Comparison of ENCODE assay signal across 8 mouse cellular contexts in the genomic region with DNA sequence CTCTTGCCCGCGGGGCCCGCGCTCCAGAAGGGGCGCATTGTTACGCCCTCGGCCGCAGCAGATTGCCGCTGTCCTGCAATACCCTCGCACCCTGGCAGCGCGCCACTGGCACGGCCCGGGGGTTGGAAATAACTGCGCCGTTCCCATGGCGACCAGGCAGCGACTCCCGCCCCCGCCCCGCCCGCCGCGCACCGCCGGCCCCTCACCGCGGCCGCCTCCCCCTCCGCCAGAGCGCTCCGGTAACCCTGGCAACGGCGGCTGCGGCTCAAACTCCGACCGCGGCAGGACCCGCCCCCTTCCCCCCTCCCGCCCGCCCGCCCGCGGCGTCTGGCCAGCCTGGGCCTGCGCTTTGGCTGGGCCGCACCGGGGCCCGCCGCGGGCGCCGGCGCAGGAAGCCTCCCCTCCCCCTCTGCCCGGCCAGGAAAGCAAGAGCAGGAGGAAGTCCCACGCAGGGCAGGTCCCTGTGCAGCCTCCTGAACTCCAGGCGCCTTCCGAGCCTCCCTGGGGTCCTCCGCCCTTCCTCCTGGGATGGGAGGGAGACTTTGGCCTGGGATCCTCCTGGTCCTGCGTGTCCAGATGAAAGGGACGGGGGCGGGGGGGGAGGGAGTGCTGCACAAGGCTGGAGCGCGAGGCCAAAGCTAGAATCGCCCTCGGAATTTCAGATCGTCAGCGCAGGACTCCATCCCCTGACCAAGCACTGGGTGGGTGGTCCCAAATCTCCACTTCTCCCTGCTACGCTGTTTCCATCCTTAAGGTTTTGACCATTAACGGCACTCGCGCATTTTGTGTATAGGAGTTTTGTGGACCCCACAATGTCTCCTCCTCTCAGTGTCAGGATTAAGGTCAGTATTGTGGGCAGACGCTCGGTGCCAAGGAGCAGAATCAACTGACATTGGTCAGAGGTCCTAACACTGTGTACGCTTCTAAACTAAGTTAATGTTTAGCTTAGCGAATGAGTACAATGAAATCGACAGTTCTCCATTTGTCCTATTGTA. TPM values are rescaled to one million over a fixed set of nuclear protein-coding genes. Genes with fewer than 3 reads are reported as not detected.
DNase-seq lines count a peak whose midpoint lies in the region; ATAC-seq and TF ChIP-seq lines count a peak whose summit lies in the region.

No protein-coding gene starts in this region.

- peak overlapping the region; percentile 70 for H3K9ac ChIP-seq in forebrain, embryonic 12.5 days
- peak overlapping the region; percentile 74 for H3K9ac ChIP-seq in heart, postnatal 0 days (replicated peaks; ENCODE audit: low read depth, low read length)
- peak overlapping the region; percentile 69 for H3K9ac ChIP-seq in neural tube, embryonic 14.5 days (replicated peaks; ENCODE audit: low read depth, low read length)

- H3K27me3 ChIP-seq in forebrain, embryonic 12.5 days = no peaks in the 10 kb centered on the region
- H3K27me3 ChIP-seq in heart, postnatal 0 days (ENCODE audit: control insufficient read depth, insufficient read depth, low read length) = no peaks in the 10 kb centered on the region
- H3K27me3 ChIP-seq in neural tube, embryonic 14.5 days (ENCODE audit: control insufficient read depth, insufficient read depth, low read length) = no peaks in the 10 kb centered on the region
- H3K27me3 ChIP-seq in testis, adult 2 months (ENCODE audit: control insufficient read depth, insufficient read depth, low read length) = no peaks in the 10 kb centered on the region

- 1% methylated on average over 42 of the region's 77 CpGs for WGBS in forebrain, embryonic 12.5 days
- 2% methylated on average over 52 of the region's 77 CpGs for WGBS in heart, postnatal 0 days
- 1% methylated on average over 41 of the region's 77 CpGs for WGBS in neural tube, embryonic 14.5 days

- peak; percentile 94 for DNase-seq in CD4-positive, CD25-positive, alpha-beta regulatory T cell, adult 2 months (ENCODE audit: low read depth, low spot score)
- DNase-seq in brain, embryonic 18.5 days (ENCODE audit: low read depth, low spot score) = peak; percentile 78
- peak; percentile 90 for DNase-seq in heart, postnatal 0 days (ENCODE audit: low spot score)
- peak; percentile 97 to 98 for DNase-seq in kidney, postnatal 4 days
- DNase-seq in lung, adult 18-20 months = peak; percentile 94 to 96

- peak; percentile 87; the same call in 1 of the 2 replicates for TF ChIP-seq EP300 in heart, postnatal 0 days (IDR thresholded peaks at IDR 0.05; ENCODE audit: low read depth)

- TF ChIP-seq POLR2A in testis, adult 2 months (IDR thresholded peaks at IDR 0.05; ENCODE audit: control insufficient read depth, low read depth, low read length) = no peak

- peak overlapping the region; percentile 99 for H3K27ac ChIP-seq in forebrain, embryonic 12.5 days
- peak overlapping the region; percentile 85 for H3K27ac ChIP-seq in heart, postnatal 0 days (ENCODE audit: low read depth)
- peak overlapping the region; percentile 92 for H3K27ac ChIP-seq in neural tube, embryonic 14.5 days (ENCODE audit: low read depth, low read length)
- H3K27ac ChIP-seq in testis, adult 2 months (ENCODE audit: control insufficient read depth, insufficient read depth, low read depth, low read length) = peak overlapping the region; percentile 80

- TF ChIP-seq CTCF in heart, postnatal 0 days (IDR thresholded peaks at IDR 0.05; ENCODE audit: low read depth) = no peak
- TF ChIP-seq CTCF in testis, adult 2 months (IDR thresholded peaks at IDR 0.05; ENCODE audit: control insufficient read depth, insufficient read depth, insufficient replicate concordance, low read depth, low read length) = no peak

- no peaks in the 10 kb centered on the region for H3K9me3 ChIP-seq in forebrain, embryonic 12.5 days
- no peaks in the 10 kb centered on the region for H3K9me3 ChIP-seq in heart, postnatal 0 days (replicated peaks; ENCODE audit: control insufficient read depth, low read length)
- H3K9me3 ChIP-seq in neural tube, embryonic 14.5 days (ENCODE audit: control insufficient read depth, low read length) = no peaks in the 10 kb centered on the region

- H3K4me2 ChIP-seq in forebrain, embryonic 12.5 days = peak overlapping the region; percentile 67
- H3K4me2 ChIP-seq in heart, postnatal 0 days (ENCODE audit: low read depth, low read length) = peak overlapping the region; percentile 73
- peak overlapping the region; percentile 49 for H3K4me2 ChIP-seq in neural tube, embryonic 14.5 days (ENCODE audit: low read depth, low read length)

- peak; percentile 94 for ATAC-seq in forebrain, embryonic 12.5 days (ENCODE audit: low FRiP score)
- peak; percentile 93 for ATAC-seq in heart, postnatal 0 days (ENCODE audit: insufficient read depth, low read depth)
- peak; percentile 93 for ATAC-seq in neural tube, embryonic 14.5 days (ENCODE audit: low read depth)

- peaks cover 64% of the 10 kb centered on the region for H3K4me1 ChIP-seq in forebrain, embryonic 12.5 days
- H3K4me1 ChIP-seq in heart, postnatal 0 days (ENCODE audit: control insufficient read depth, insufficient read depth) = peaks cover 41% of the 10 kb centered on the region
- H3K4me1 ChIP-seq in neural tube, embryonic 14.5 days (ENCODE audit: control insufficient read depth, insufficient read depth, low read length) = peaks cover 26% of the 10 kb centered on the region; the same call in 1 of the 2 replicates
- H3K4me1 ChIP-seq in testis, adult 2 months (ENCODE audit: control insufficient read depth, insufficient read depth, low read length) = peaks cover 22% of the 10 kb centered on the region

- peak overlapping the region; percentile 41 for H3K4me3 ChIP-seq in forebrain, embryonic 12.5 days (replicated peaks)
- peak overlapping the region; percentile 50 for H3K4me3 ChIP-seq in heart, postnatal 0 days (ENCODE audit: low read depth, low read length)
- peak overlapping the region; percentile 38 for H3K4me3 ChIP-seq in neural tube, embryonic 14.5 days (ENCODE audit: low read depth, low read length)
- peak overlapping the region; percentile 93 for H3K4me3 ChIP-seq in testis, adult 2 months (ENCODE audit: control insufficient read depth, low read depth, low read length)

- no peaks in the 10 kb centered on the region for H3K36me3 ChIP-seq in forebrain, embryonic 12.5 days (replicated peaks)
- no peaks in the 10 kb centered on the region for H3K36me3 ChIP-seq in heart, postnatal 0 days (replicated peaks; ENCODE audit: control insufficient read depth, insufficient read depth, low read length)
- no peaks in the 10 kb centered on the region for H3K36me3 ChIP-seq in neural tube, embryonic 14.5 days (ENCODE audit: control insufficient read depth, insufficient read depth, low read length)
- H3K36me3 ChIP-seq in testis, adult 2 months (ENCODE audit: control insufficient read depth, insufficient read depth, low read length) = no peaks in the 10 kb centered on the region

RNA-seq across cellular contexts. Expression of gene Ier5, which starts 15.9 kb away (rescaled TPM):
- 15.2 and 19.2 TPM in 2 replicates for polyA plus RNA-seq in forebrain, embryonic 12.5 days (2016; fragmentation: Nextera tagmentation; extraction: Ambion mirVana)
- total RNA-seq in heart, postnatal 0 days (2014; rRNA removed; ENCODE audit: low replicate concordance) = 50.4 and 56.2 TPM in 2 replicates
- polyA plus RNA-seq in heart, postnatal 0 days (2015; fragmentation: Nextera tagmentation; extraction: Ambion mirVana) = 3.1 and 3.9 TPM in 2 replicates
- polyA plus RNA-seq in neural tube, embryonic 14.5 days (2014; fragmentation: Nextera tagmentation; extraction: Ambion mirVana) = 6.5 and 7.2 TPM in 2 replicates
- 5.3 and 5.8 TPM in 2 replicates for polyA plus RNA-seq in testis, adult 2 months (2012; rRNA removed)

Comparison
In these comparisons a context has a peak if more than half of its experiments do, and no peak if none do; other contexts are left out.
1. Peak in every context shown above with its lines: DNase-seq, ATAC-seq, H3K4me3 ChIP-seq and H3K27ac ChIP-seq.
2. H3K4me3 ChIP-seq: peak in every context shown above with its lines; median percentile 93 in testis, adult 2 months; 50 in heart, postnatal 0 days; 41 in forebrain, embryonic 12.5 days; 38 in neural tube, embryonic 14.5 days.